Mouse (Mus musculus): ENCODE measurements at regions not wholly inside any gene's neighbourhood (a gene's known extent, or its start where the extent isn't known, plus 50 kb on each side); places are given as distances from the start of the nearest gene placed in this dataset.

DNA sequence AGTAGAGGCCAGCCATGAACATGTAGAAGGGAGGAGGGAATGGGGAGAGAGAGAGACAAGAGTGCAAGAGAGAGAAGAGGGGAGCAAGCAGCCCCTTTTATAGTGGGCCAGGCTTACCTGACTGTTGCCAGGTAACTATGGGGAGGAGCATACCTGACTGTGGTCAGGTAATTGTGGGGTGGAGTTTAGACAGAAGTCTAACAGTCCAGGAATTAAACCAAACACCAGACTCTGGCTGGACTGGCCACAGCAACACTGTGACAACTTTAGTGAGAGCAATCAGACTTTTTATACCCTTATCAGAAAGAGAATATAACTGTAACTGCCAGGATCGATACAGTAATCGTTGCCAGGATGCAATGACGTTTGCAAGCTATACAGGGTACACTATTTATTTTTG, 133.8 kb downstream of the Cand1 start:
- no peaks in the 10 kb centered on the region for H3K36me3 ChIP-seq (ENCODE audit: control insufficient read depth in 1 of 2, insufficient read depth in 2 of 2, low read length in 2 of 2)
- no peak for TF ChIP-seq RAD21 (IDR thresholded peaks at IDR 0.05; ENCODE audit: low read depth, low read length)
- TF ChIP-seq POLR2A (IDR thresholded peaks at IDR 0.05; ENCODE audit: control insufficient read depth in 1 of 2, insufficient read depth in 1 of 2, low read depth in 1 of 2, low read length in 2 of 2, poor library complexity in 1 of 2) = no peak
- no peak for TF ChIP-seq ZNF384 (IDR thresholded peaks at IDR 0.05; ENCODE audit: low read depth, low read length)
- no peak for TF ChIP-seq NRF1 (IDR thresholded peaks at IDR 0.05; ENCODE audit: insufficient read depth, low read depth, low read length, poor library complexity, severe bottlenecking)
- no peak for TF ChIP-seq RCOR1 (IDR thresholded peaks at IDR 0.05; ENCODE audit: low read depth, low read length)
- TF ChIP-seq CTCF (IDR thresholded peaks at IDR 0.05 in 2 of 3, conservative IDR thresholded peaks at IDR 0.05 in 1 of 3; ENCODE audit: control insufficient read depth in 1 of 3, insufficient read depth in 1 of 3, low read depth in 2 of 3, low read length in 3 of 3, poor library complexity in 1 of 3, severe bottlenecking in 1 of 3) = no peak
- no peak for TF ChIP-seq ZMIZ1 (IDR thresholded peaks at IDR 0.05; ENCODE audit: low read depth, low read length)
- TF ChIP-seq E2F4 (IDR thresholded peaks at IDR 0.05; ENCODE audit: borderline replicate concordance, low read depth, low read length) = no peak
- no peak for TF ChIP-seq SMC3 (IDR thresholded peaks at IDR 0.05; ENCODE audit: low read depth, low read length)
- no peak for TF ChIP-seq MAX (IDR thresholded peaks at IDR 0.05; ENCODE audit: low read length)
- no peak for TF ChIP-seq ZC3H11A (IDR thresholded peaks at IDR 0.05; ENCODE audit: low read depth, low read length)
- TF ChIP-seq CHD1 (IDR thresholded peaks at IDR 0.05; ENCODE audit: low read depth, low read length) = no peak
- no peak for TF ChIP-seq USF1 (IDR thresholded peaks at IDR 0.05; ENCODE audit: low read depth, low read length)
- no peak for TF ChIP-seq MYB (IDR thresholded peaks at IDR 0.05; ENCODE audit: low read depth, low read length)
- no peaks in the 10 kb centered on the region for H3K79me2 ChIP-seq (ENCODE audit: control insufficient read depth, insufficient read depth, low read length, poor library complexity)
- no peak overlapping the region for H3K4me3 ChIP-seq (ENCODE audit: control insufficient read depth in 1 of 2, insufficient read depth in 1 of 2, low read depth in 2 of 2, low read length in 2 of 2)
- no peak overlapping the region for H3K9ac ChIP-seq (ENCODE audit: control insufficient read depth, low read depth, low read length, poor library complexity, severe bottlenecking)
- no peaks in the 10 kb centered on the region for H3K9me3 ChIP-seq (replicated peaks; ENCODE audit: insufficient read depth, low read length)
- H3K27me3 ChIP-seq (ENCODE audit: control insufficient read depth in 1 of 2, insufficient read depth in 2 of 2, low read length in 2 of 2) = no peaks in the 10 kb centered on the region
- H3K27ac ChIP-seq (ENCODE audit: control insufficient read depth, low read depth, low read length) = no peak overlapping the region
- no peak for DNase-seq (ENCODE audit: low read depth, low spot score)
- no peaks in the 10 kb centered on the region for H3K4me1 ChIP-seq (ENCODE audit: control insufficient read depth in 1 of 2, insufficient read depth in 2 of 2, low read length in 2 of 2)

GRCm38 (mm10) chr10:119105279-119105881, 134.5 kb downstream of the Cand1 start:
- H3K9ac ChIP-seq (ENCODE audit: control insufficient read depth, low read depth, low read length, poor library complexity, severe bottlenecking) = no peak overlapping the region
- DNase-seq (ENCODE audit: low read depth, low spot score) = no peak

More at GRCm38 (mm10) chr10:119105279-119105881, 134.5 kb downstream of the Cand1 start:
- Histone ChIP-seq H3K4me3 (ENCODE audit: control insufficient read depth in 1 of 2, insufficient read depth in 1 of 2, low read depth in 2 of 2, low read length in 2 of 2) (no peak overlapping the region), H3K27me3 (ENCODE audit: control insufficient read depth in 1 of 2, insufficient read depth in 2 of 2, low read length in 2 of 2) (no peaks in the 10 kb centered on the region), H3K4me1 (ENCODE audit: control insufficient read depth in 1 of 2, insufficient read depth in 2 of 2, low read length in 2 of 2) (no peaks in the 10 kb centered on the region), H3K9me3 (replicated peaks; ENCODE audit: insufficient read depth, low read length) (no peaks in the 10 kb centered on the region), H3K27ac (ENCODE audit: control insufficient read depth, low read depth, low read length) (no peak overlapping the region), H3K79me2 (ENCODE audit: control insufficient read depth, insufficient read depth, low read length, poor library complexity) (no peaks in the 10 kb centered on the region), H3K36me3 (ENCODE audit: control insufficient read depth in 1 of 2, insufficient read depth in 2 of 2, low read length in 2 of 2) (no peaks in the 10 kb centered on the region)
- TF ChIP-seq SMC3 (IDR thresholded peaks at IDR 0.05; ENCODE audit: low read depth, low read length) = no peak
- no peak for TF ChIP-seq ZKSCAN1 (IDR thresholded peaks at IDR 0.05; ENCODE audit: low read depth, low read length)
- no peak for TF ChIP-seq CHD1 (IDR thresholded peaks at IDR 0.05; ENCODE audit: low read depth, low read length)
- no peak for TF ChIP-seq USF1 (IDR thresholded peaks at IDR 0.05; ENCODE audit: low read depth, low read length)
- TF ChIP-seq BHLHE40 (IDR thresholded peaks at IDR 0.05; ENCODE audit: borderline replicate concordance, low read depth, low read length) = no peak
- TF ChIP-seq CTCF (IDR thresholded peaks at IDR 0.05 in 2 of 3, conservative IDR thresholded peaks at IDR 0.05 in 1 of 3; ENCODE audit: control insufficient read depth in 1 of 3, insufficient read depth in 1 of 3, low read depth in 2 of 3, low read length in 3 of 3, poor library complexity in 1 of 3, severe bottlenecking in 1 of 3) = no peak
- no peak for TF ChIP-seq CHD2 (IDR thresholded peaks at IDR 0.05; ENCODE audit: low read length)
- no peak for TF ChIP-seq ZMIZ1 (IDR thresholded peaks at IDR 0.05; ENCODE audit: low read depth, low read length)
- no peak for TF ChIP-seq ETS1 (IDR thresholded peaks at IDR 0.05; ENCODE audit: low read depth, low read length)
- TF ChIP-seq ZNF384 (IDR thresholded peaks at IDR 0.05; ENCODE audit: low read depth, low read length) = no peak
- TF ChIP-seq USF2 (IDR thresholded peaks at IDR 0.05; ENCODE audit: borderline replicate concordance in 1 of 2, insufficient read depth in 1 of 2, low read depth in 1 of 2, low read length in 2 of 2) = no peak
- TF ChIP-seq MXI1 (IDR thresholded peaks at IDR 0.05; ENCODE audit: low read depth, low read length) = no peak
- TF ChIP-seq MAX (IDR thresholded peaks at IDR 0.05; ENCODE audit: low read length) = no peak
- no peak for TF ChIP-seq MYB (IDR thresholded peaks at IDR 0.05; ENCODE audit: low read depth, low read length)
